Mouse (Mus musculus) forebrain, embryonic 16.5 days (tissue): ENCODE measurements at regions not wholly inside any gene's neighbourhood (a gene's known extent, or its start where the extent isn't known, plus 50 kb on each side); places are given as distances from the start of the nearest gene placed in this dataset.

Experiments used
- ATAC-seq: fragments of 200-750 bp; cut with Nextera tagmentation; 2 replicates; pipeline ENCODE4 v1.8.0; 2017; ENCODE audit warnings: mild to moderate bottlenecking, moderate library complexity
- H3K27ac ChIP-seq: fragments of 300-500 bp; sonication (generic); 2 replicates; pipeline ENCODE4 v1.5.1; 2014; ENCODE audit warnings: low read length, control low read depth
- H3K27me3 ChIP-seq: fragments of 300-500 bp; sonication (generic); replicated peaks from 2 replicates; pipeline ENCODE4 v1.6.1; 2014; ENCODE audit warnings: low read length; ENCODE audit not compliant: control insufficient read depth, insufficient read depth
- H3K36me3 ChIP-seq: fragments of 300-500 bp; sonication (generic); 2 replicates; pipeline ENCODE4 v1.6.1; 2014; ENCODE audit not compliant: control insufficient read depth, insufficient read depth
- H3K4me1 ChIP-seq: fragments of 300-500 bp; sonication (generic); replicated peaks from 2 replicates; pipeline ENCODE4 v1.6.1; 2014; ENCODE audit warnings: low read length; ENCODE audit not compliant: control insufficient read depth, insufficient read depth
- H3K4me2 ChIP-seq: fragments of 300-500 bp; sonication (generic); 2 replicates; pipeline ENCODE4 v1.6.1; 2014; ENCODE audit warnings: mild to moderate bottlenecking, low read length, control low read depth
- H3K4me3 ChIP-seq: fragments of 300-500 bp; sonication (generic); replicated peaks from 2 replicates; pipeline ENCODE4 v1.5.1; 2014; ENCODE audit warnings: mild to moderate bottlenecking, low read length, control low read depth
- H3K9ac ChIP-seq: fragments of 300-500 bp; sonication (generic); replicated peaks from 2 replicates; pipeline ENCODE4 v1.6.1; 2014; ENCODE audit warnings: low read depth, low read length, control low read depth
- H3K9me3 ChIP-seq: fragments of 300-500 bp; sonication (generic); 2 replicates; pipeline ENCODE4 v1.6.1; 2016; ENCODE audit warnings: low read length; ENCODE audit not compliant: control insufficient read depth
- WGBS: fragments of 180-500 bp; shearing (Covaris S2); extraction: QIAGEN DNeasy Blood & Tissue Kit; methylation state at CpG from one replicate; pipeline ENCODE4 v1.1.7; 2014; 5-methylcytosine and 5-hydroxymethylcytosine counted together

DNA sequence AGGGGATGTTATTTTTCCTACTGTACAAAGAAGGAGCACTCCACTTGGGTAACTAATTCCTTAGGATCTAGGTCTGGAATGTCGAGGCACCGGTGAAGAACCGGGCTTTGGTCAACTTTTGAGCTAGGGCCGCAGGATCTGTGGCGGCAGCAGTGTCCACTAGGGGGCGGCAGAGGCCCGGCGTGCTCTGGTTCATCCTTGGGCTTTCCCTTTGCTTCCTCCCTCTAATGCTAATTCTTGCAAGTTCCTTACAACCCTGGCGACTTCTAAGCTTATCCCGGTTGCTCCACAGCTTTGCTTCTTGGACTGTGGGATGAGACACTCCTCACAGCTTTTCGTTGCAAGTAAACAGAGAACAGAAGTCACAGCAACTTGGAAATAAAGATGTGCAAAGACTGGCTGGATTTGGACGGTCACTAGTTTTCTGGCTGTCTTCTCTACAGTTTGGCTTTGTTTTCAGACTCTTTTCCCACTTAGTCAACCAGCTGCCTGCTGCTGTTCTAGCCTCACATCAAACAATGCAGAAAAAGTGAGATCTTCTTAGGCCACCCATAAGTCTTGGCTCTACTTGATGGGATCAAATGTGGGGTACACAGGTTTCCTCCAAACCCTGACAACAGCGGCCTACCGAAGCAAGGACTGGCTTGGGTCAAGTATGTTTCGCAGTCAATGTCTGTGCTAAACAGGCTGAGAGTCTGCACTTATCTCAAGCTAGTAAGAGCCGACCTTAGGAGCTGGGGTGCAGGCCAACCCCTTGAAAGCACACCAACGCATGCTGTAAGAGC is 51.2 kb upstream of the Tmem72 start:
- no peak overlapping the region for H3K27ac ChIP-seq
- H3K4me3 ChIP-seq, result no peak overlapping the region
- H3K9ac ChIP-seq, result no peak overlapping the region
- H3K27me3 ChIP-seq, result no peaks in the 10 kb centered on the region
- no peaks in the 10 kb centered on the region for H3K4me1 ChIP-seq
- no peaks in the 10 kb centered on the region for H3K9me3 ChIP-seq
- H3K4me2 ChIP-seq, result no peak overlapping the region
- WGBS, result 39% methylated on average over 17 of the region's 17 CpGs
- H3K36me3 ChIP-seq, result no peaks in the 10 kb centered on the region
- peak; percentile 77 for ATAC-seq

DNA sequence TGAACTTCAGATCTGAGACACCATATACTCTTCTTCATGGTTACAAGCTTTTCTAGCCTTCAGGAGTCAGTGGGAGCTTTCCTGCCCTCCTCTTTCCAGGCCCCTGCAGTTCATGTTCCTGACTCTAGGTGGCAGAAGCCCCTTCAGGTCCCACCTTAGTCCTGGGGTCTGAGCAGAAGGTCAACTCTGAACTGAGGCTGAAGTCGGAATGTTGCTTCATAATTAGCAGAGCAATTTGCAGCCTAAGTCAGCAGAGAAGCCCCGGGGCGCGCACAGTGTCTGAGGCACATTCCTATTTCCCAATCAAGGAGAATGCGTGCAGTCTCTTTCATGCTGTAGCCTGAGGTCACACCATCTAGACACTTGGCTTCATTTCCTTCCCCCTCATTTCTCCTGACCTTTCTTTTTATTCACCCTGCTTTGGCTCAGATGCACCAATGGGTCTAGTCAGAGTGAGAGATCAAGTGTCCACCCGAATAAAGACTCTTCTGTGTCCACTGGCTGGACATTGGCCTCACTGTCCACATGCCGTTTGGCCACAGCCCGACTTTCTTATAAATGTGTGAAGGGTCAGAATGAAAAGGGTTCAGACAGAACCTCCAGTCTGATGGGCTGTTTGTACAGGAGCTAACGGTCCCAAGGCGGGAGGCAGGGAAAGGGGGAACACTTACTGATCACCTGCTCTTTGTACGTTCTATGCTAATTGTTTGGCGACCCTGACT is 58.4 kb upstream of the Tmem72 start:
- Histone ChIP-seq H3K36me3 (no peaks in the 10 kb centered on the region), H3K27ac (no peak overlapping the region), H3K4me1 (no peaks in the 10 kb centered on the region), H3K27me3 (no peaks in the 10 kb centered on the region), H3K9me3 (no peaks in the 10 kb centered on the region), H3K4me3 (no peak overlapping the region), H3K9ac (no peak overlapping the region), H3K4me2 (no peak overlapping the region)
- WGBS, result 78% methylated on average over 12 of the region's 12 CpGs
- no peak for ATAC-seq

DNA sequence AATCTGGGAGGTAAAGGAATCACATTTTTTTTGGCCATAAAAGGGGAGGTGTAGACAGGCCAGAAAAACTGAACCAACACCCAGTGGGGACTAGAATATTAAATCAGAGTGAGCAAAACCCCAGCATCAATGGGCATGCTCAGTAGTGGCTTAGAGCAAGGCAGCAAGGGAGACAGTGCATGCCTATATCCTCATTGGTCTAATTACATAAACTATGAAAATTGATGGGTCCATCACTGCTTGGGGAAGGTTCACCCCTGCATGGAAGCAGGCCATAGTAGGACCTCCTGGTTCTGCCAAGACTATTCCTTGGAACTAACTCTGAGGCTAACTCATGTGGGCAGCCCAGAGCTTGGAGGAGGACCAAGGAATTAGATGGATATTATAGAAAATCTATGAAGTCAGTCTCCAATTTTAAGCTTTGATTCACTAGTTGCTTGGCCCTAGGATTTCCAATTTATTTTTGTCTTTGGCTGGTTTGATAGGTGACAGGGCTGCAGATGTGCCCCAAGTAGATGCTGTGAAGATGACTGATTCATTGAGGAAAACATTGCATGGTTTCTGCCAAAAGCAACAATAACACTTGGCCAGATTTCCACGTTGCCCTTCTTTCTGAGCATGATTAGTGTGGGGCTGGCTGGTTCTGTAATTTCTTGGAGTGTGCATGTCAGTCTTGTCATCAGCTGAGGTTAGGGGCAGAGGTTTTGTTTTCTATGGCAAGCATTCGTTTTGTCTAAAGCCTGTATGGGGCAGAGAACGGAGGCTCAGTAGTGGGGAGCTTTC is 70.0 kb upstream of the Tmem72 start:
- Histone ChIP-seq H3K4me3 (no peak overlapping the region), H3K4me1 (no peaks in the 10 kb centered on the region), H3K36me3 (no peaks in the 10 kb centered on the region), H3K27me3 (no peaks in the 10 kb centered on the region), H3K4me2 (no peak overlapping the region), H3K27ac (no peak overlapping the region), H3K9ac (no peak overlapping the region), H3K9me3 (peaks cover 3% of the 10 kb centered on the region)
- no peak for ATAC-seq
- WGBS, result 30% methylated on average over 3 of the region's 3 CpGs

DNA sequence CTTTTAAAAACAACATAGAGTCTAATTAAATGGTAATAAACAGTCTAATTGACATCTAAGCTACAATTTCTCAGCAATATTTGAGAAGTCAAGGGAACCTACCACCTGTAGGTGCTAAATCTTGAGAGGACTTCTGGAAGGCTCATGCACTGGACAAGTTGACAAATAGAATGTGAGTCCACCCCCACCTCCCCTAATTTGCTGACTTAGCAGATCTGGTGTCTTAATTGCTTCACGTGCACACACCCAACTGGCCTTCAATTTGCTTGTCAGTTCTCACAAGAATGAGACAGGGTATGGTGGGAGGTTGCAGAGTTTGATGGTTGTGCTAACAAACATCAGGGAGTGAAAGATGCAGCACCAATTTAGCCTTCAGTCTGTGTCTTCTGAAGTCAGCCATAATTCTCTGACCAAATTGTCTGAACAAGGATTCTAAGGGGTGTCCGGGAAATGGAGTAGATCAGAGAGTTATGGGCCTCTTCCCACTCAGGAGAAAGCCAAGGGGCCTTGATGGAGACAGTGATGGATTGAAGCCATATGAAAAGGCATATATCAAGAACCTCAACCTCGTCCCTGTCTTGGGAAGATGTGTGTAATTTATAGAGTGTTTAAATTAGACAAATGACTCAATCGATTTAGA is 76.7 kb upstream of the Tmem72 start:
- no peak for ATAC-seq

DNA sequence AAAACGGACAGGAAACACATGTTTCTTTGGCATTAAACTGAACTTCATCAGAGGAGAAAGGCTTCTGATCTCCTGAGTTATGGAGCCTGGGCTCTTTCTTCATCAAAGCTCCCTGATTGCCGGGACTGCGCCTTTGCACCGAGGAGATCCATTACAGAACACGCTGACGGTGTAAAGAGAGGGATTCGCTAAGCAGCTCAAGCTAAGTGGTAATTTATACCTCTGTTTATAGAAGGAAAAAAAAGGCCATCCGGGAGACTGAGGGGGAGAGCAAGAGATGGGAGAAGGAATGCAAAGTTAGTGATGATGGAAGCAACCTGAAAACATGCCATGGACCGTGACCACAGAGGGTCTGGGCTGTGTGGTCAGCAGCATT is 77.2 kb upstream of the Tmem72 start:
- no peak overlapping the region for H3K4me2 ChIP-seq
- no peak for ATAC-seq
- no peak overlapping the region for H3K9ac ChIP-seq
- H3K27ac ChIP-seq, result no peak overlapping the region
- H3K4me3 ChIP-seq, result no peak overlapping the region
- no peaks in the 10 kb centered on the region for H3K27me3 ChIP-seq
- H3K9me3 ChIP-seq, result no peaks in the 10 kb centered on the region
- no peaks in the 10 kb centered on the region for H3K36me3 ChIP-seq
- H3K4me1 ChIP-seq, result no peaks in the 10 kb centered on the region
- 77% methylated on average over 9 of the region's 9 CpGs for WGBS

More for the DNA sequence above, 76.7 kb upstream of the Tmem72 start:
- Histone ChIP-seq H3K9me3 (no peaks in the 10 kb centered on the region), H3K4me3 (no peak overlapping the region), H3K9ac (no peak overlapping the region), H3K4me2 (no peak overlapping the region), H3K27me3 (no peaks in the 10 kb centered on the region), H3K36me3 (no peaks in the 10 kb centered on the region), H3K27ac (no peak overlapping the region), H3K4me1 (no peaks in the 10 kb centered on the region)
- WGBS, result 84% methylated on average over 4 of the region's 4 CpGs

DNA sequence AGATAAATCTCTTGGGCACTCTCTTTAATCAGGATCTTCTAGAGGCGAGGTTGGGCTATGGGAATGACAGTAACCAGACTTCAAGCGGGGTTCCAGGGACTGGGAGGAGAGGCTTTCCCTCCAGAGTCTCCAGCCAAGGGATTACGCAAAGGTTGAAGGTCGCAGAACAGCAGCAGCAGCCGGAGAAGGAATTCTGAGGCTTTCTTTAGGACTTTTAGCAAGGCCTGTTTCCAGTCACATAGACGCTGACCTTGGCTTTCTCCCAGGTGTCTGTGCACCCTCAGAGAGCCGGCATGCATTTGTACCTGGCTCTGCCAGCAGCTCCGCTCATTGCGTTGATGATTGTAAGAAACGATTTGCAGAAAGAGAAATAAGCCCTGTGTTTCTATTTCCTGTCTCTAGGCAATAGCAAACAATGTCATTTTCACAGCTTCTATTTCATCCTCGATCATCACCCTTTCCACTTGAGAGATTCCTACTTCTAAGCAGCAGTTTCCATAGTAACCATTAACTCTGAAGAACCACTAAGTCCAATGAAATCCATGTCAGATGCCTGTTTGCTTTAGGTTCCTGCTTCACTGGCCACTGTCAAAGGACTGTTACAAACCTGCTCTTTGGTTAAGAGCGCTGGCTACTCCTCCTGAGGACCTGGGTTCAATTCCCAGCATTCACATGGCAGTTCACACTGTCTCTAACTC is 104.7 kb upstream of the Tmem72 start:
- Histone ChIP-seq H3K4me1 (peaks cover 10% of the 10 kb centered on the region; the same call in 1 of the 2 replicates), H3K36me3 (no peaks in the 10 kb centered on the region), H3K4me2 (no peak overlapping the region; the same call in 1 of the 2 replicates), H3K27ac (peak overlapping the region; percentile 67), H3K9ac (no peak overlapping the region), H3K4me3 (no peak overlapping the region), H3K9me3 (no peaks in the 10 kb centered on the region), H3K27me3 (no peaks in the 10 kb centered on the region)
- WGBS, result 38% methylated on average over 12 of the region's 12 CpGs
- peak; percentile 54 for ATAC-seq

DNA sequence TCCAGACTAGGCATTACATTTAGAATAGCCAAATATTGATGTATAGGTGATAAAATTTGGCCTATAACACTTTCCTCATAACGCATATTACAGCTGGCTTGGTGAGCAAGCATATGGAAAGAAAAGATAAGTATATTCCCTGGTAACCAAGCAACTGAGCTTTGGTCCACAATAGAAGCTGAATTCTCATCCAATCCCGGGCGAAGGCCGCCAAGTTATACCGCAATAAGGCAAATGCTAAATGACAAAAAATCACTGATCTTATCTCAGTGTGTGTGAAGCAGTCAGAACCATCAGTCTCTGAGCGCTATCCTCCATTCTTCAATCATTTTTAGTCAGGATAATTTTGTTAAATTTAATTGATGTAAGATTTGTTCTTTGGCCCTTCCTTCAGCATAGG is 105.9 kb upstream of the Tmem72 start:
- 91% methylated on average over 6 of the region's 6 CpGs for WGBS
- H3K4me1 ChIP-seq, result peaks cover 10% of the 10 kb centered on the region; the same call in 1 of the 2 replicates

DNA sequence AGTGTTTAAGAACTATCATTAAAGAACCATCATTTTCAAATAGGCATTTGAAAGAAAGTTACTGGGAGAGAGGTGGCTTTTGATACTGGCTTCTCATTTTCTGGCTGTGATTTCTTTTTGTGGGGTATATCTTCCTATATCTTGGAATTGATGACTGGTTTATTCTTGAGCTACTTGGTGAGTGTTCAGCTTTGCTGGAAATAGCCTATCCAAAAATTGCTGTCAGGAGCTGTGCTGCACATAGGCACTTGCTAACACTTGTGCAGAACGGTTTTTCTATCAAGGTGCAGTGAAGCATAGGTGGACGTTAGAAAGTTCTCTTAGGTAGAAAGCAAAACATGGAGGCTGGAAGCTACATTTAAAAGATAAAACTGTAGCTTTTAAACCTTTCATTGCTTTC is 108.9 kb upstream of the Tmem72 start:
- Histone ChIP-seq H3K4me3 (no peak overlapping the region), H3K9ac (no peak overlapping the region), H3K9me3 (no peaks in the 10 kb centered on the region), H3K27ac (no peak overlapping the region), H3K27me3 (no peaks in the 10 kb centered on the region), H3K4me1 (peaks cover 10% of the 10 kb centered on the region; the same call in 1 of the 2 replicates), H3K4me2 (no peak overlapping the region), H3K36me3 (no peaks in the 10 kb centered on the region)
- 84% methylated on average over 2 of the region's 2 CpGs for WGBS
- ATAC-seq, result no peak

More for the DNA sequence above, 105.9 kb upstream of the Tmem72 start:
- no peak for ATAC-seq
- no peak overlapping the region for H3K4me3 ChIP-seq
- no peaks in the 10 kb centered on the region for H3K9me3 ChIP-seq
- H3K9ac ChIP-seq, result no peak overlapping the region
- no peak overlapping the region for H3K27ac ChIP-seq
- no peak overlapping the region for H3K4me2 ChIP-seq
- H3K36me3 ChIP-seq, result no peaks in the 10 kb centered on the region
- H3K27me3 ChIP-seq, result no peaks in the 10 kb centered on the region
